32 mouse cellular contexts compared by ENCODE assay signal in genomic region chr15:75242756-75243640, GRCm38 (mm10). TPM values are rescaled to one million over a fixed set of nuclear protein-coding genes. Genes with fewer than 3 reads are reported as not detected.
"Had no signal": no experiment of that assay in that cellular context is flagged by ENCODE, and none has a peak within 500 bp of the region (broad histone marks: within the 10 kb centered on the region; RNA-seq: fewer than 3 reads in every experiment).

No protein-coding gene starts in this region.

- H3K9me3 ChIP-seq: lung, embryonic 15.5 days; megakaryocyte, embryonic 14.5 days; midbrain, embryonic 10.5 days; midbrain, embryonic 13.5 days; neural tube, embryonic 13.5 days; stomach, embryonic 15.5 days had no signal

- ATAC-seq: midbrain, embryonic 13.5 days; midbrain, embryonic 16.5 days had no signal

- DNase-seq: kidney, postnatal 25 days; layer of hippocampus, adult 9-11 months; lung, adult 18-20 months; lung, postnatal 10 days; lung, postnatal 36 days; retina, postnatal 1 day; right cerebral cortex, postnatal 25 days; spleen, adult 18-20 months; thymus, postnatal 36 days had no signal

- H3K27ac ChIP-seq: kidney, postnatal 0 days; layer of hippocampus, adult 2 months; liver, embryonic 14.5 days; lung, embryonic 15.5 days; midbrain, embryonic 10.5 days; midbrain, embryonic 13.5 days; neural tube, embryonic 13.5 days; stomach, embryonic 15.5 days had no signal

- H3K4me1 ChIP-seq: lung, embryonic 15.5 days; megakaryocyte, embryonic 14.5 days; midbrain, embryonic 10.5 days; midbrain, embryonic 13.5 days; neural tube, embryonic 13.5 days; stomach, embryonic 15.5 days had no signal

- H3K36me3 ChIP-seq: lung, embryonic 15.5 days; midbrain, embryonic 10.5 days; midbrain, embryonic 13.5 days; neural tube, embryonic 13.5 days; stomach, embryonic 15.5 days had no signal

- H3K4me2 ChIP-seq: liver, embryonic 11.5 days; lung, embryonic 15.5 days; midbrain, embryonic 13.5 days; neural tube, embryonic 13.5 days; stomach, embryonic 15.5 days had no signal

- H3K9ac ChIP-seq: liver, embryonic 14.5 days; lung, embryonic 15.5 days; midbrain, embryonic 13.5 days; neural tube, embryonic 13.5 days; stomach, embryonic 15.5 days had no signal

- H3K4me3 ChIP-seq: layer of hippocampus, adult 2 months; lung, embryonic 15.5 days; megakaryocyte, embryonic 14.5 days; midbrain, embryonic 10.5 days; midbrain, embryonic 13.5 days; myocyte; neural tube, embryonic 13.5 days; stomach, embryonic 15.5 days had no signal

- H3K27me3 ChIP-seq: lung, embryonic 15.5 days; megakaryocyte, embryonic 14.5 days; midbrain, embryonic 13.5 days; neural tube, embryonic 13.5 days; stomach, embryonic 15.5 days had no signal

RNA-seq across cellular contexts. Expression of gene Ly6f, which starts 25.2 kb away (rescaled TPM):
- total RNA-seq: layer of hippocampus, adult 2 months; layer of hippocampus, postnatal 25 days; left cerebral cortex, adult 18-20 months; left cerebral cortex, postnatal 10 days; left cerebral cortex, postnatal 36 days; monocyte, adult 5-6 weeks; neutrophil, adult 5-6 weeks had no signal
- polyA plus RNA-seq: large intestine, adult 2 months; limb, embryonic 11.5 days; limb, embryonic 14.5 days; liver, embryonic 11.5 days; liver, embryonic 14.5 days; lung, embryonic 15.5 days; midbrain, embryonic 10.5 days; midbrain, embryonic 13.5 days; midbrain, embryonic 16.5 days; neural tube, embryonic 13.5 days; stomach, embryonic 15.5 days; urinary bladder, adult 2 months had no signal

RNA-seq across cellular contexts. Expression of gene BC025446, which starts 26.8 kb away (rescaled TPM):
- total RNA-seq: layer of hippocampus, adult 2 months; layer of hippocampus, postnatal 25 days; left cerebral cortex, adult 18-20 months; left cerebral cortex, postnatal 10 days; left cerebral cortex, postnatal 36 days; monocyte, adult 5-6 weeks; neutrophil, adult 5-6 weeks had no signal
- polyA plus RNA-seq: limb, embryonic 11.5 days; limb, embryonic 14.5 days; midbrain, embryonic 10.5 days; midbrain, embryonic 13.5 days; midbrain, embryonic 16.5 days; neural tube, embryonic 13.5 days; thymus, postnatal 0 days had no signal
